Mouse (Mus musculus) testis, adult 2 months (tissue): ENCODE data around the gene Rplp0.

Experiments used
- CTCF ChIP-seq: fragments of 200-500 bp; IDR thresholded peaks from 2 replicates; pipeline ENCODE4 v1.5.1; 2012; ENCODE audit warnings: low read depth, mild to moderate bottlenecking, inconsistent platforms, low read length, moderate library complexity; ENCODE audit not compliant: control insufficient read depth, insufficient read depth, insufficient replicate concordance
- POLR2A ChIP-seq: fragments of 200-500 bp; IDR thresholded peaks from 2 replicates; pipeline ENCODE4 v1.6.1; 2012; ENCODE audit warnings: low read depth, mild to moderate bottlenecking, inconsistent platforms, low read length, moderate library complexity; ENCODE audit not compliant: control insufficient read depth

GRCm38 (mm10) chr5:115509790-115510689 is 49.2 kb upstream of the Rplp0 start:
- TF ChIP-seq POLR2A (no peak), CTCF (no peak)
